Mouse (Mus musculus): ENCODE data around the gene Cryga.

Gene Cryga

GRCm38 (mm10) chr1:65103273-65103672, at the start of gene Cryga:
Gene Cryga, minus strand, starts transcription at chr1:65103373.
- DNase-seq (ENCODE audit: low read depth), result no peak

DNA sequence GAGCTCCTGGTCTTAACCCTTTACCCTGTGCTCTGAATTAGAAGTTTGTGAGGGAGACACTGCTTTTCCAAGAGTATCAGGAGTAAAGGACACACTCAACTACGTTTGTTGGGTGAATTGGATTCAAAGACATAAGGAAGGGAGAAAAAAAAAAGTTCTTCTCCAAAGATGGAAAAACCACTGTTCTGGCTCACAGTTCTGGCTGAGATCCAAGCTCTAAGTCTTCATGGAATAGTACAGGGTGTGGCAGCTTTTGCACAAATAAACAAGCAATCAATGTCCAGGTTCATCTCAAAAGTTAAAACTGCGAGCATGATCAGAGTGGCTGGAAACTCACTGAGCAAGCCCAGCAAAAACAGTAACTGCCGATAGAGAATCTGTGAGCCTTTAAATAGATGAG, 44.8 kb upstream of the Cryga start:
- no peak for DNase-seq (ENCODE audit: low read depth)

GRCm38 (mm10) chr1:65147326-65147725, 44.2 kb upstream of the Cryga start:
- no peak for DNase-seq (ENCODE audit: low read depth)

- DNase-seq (ENCODE audit: low read depth), result no peak
Measured at GRCm38 (mm10) chr1:65146601-65147000, 43.4 kb upstream of the Cryga start.

GRCm38 (mm10) chr1:65144783-65145182, 41.6 kb upstream of the Cryga start:
- DNase-seq (ENCODE audit: low read depth), result no peak

GRCm38 (mm10) chr1:65137560-65137959, 34.4 kb upstream of the Cryga start:
- no peak for DNase-seq (ENCODE audit: low read depth)

- no peak for DNase-seq (ENCODE audit: low read depth)
Measured at GRCm38 (mm10) chr1:65132833-65133232, 29.7 kb upstream of the Cryga start.

DNA sequence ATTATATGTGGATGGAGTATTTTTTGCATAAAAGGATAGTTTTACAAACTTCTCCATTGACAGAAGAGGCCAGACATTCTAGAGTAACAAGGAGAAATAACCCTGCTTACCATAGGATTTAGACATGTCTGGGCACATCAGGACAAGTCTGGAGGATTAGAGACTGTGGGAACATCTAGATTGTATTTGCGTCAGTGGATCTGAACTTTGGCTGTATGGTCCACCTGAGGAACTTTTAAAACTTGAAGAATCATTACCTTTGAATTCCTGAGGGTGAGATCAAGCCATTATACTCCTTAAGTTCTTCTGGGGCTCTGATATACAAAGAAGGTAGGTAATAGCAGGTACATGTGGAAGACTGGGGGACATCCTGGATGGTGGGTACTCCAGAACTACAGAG, 28.5 kb upstream of the Cryga start:
- no peak for DNase-seq (ENCODE audit: low read depth)

- DNase-seq (ENCODE audit: low read depth), result no peak
Measured at GRCm38 (mm10) chr1:65130226-65130625, 27.1 kb upstream of the Cryga start.

DNA sequence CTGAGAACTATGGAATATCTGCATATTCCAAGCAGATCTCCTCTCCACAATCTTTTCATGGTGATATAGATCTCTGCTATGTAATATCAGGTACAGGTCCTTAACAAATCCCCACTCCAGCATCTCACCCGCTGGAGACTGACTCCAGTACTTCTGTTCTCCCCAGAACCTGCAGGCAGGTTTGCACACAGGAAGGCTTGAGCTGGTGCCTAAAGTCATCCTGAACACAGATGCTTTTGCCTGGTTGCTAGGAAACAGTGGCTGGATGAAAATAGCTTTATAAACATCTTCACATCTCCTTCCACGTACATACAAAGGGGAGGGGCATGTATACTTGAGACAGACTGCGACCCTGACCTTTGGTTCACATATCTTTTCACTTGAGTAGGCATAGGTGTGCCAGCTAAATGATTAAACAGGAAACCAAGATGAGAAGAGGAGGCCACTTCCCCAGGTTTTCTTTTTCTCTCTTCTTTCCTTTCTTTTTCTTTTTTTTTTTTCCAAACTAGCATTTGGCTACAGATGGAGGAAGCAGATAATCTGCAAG, 26.5 kb upstream of the Cryga start:
- DNase-seq (ENCODE audit: low read depth), result no peak

- no peak for DNase-seq (ENCODE audit: low read depth)
Measured at GRCm38 (mm10) chr1:65122574-65123372, 19.6 kb upstream of the Cryga start, which contains the start of gene D630023F18Rik. Gene D630023F18Rik, minus strand, starts transcription at chr1:65123214.

- DNase-seq (ENCODE audit: low read depth), result no peak
Measured at GRCm38 (mm10) chr1:65119438-65119837, 16.3 kb upstream of the Cryga start, which contains the start of gene Gm28845. Gene Gm28845, minus strand, starts transcription at chr1:65119558.

GRCm38 (mm10) chr1:65118150-65118913, 15.2 kb upstream of the Cryga start:
- no peak for DNase-seq (ENCODE audit: low read depth)

- no peak for DNase-seq (ENCODE audit: low read depth)
Measured at GRCm38 (mm10) chr1:65113536-65114172, 10.5 kb upstream of the Cryga start.

DNA sequence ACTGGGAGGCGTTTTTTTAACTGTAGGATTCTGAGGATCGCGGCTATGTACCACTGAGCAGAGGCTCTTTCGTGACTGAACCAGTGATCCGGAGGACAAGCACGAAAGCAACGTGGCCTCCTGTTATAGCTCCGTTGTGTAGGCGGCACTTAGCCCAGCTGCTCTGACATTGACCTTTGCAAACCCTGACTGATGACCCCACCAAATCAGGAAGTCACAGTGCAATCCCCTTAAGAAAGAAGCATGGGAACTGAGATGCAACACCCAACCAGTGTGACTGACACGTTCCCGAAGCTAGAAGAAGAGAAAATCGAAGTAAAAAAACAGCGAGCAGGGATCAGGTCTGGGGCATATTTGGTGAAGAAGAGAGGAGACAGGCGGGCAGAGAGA, 9.6 kb upstream of the Cryga start:
- DNase-seq (ENCODE audit: low read depth), result no peak

DNA sequence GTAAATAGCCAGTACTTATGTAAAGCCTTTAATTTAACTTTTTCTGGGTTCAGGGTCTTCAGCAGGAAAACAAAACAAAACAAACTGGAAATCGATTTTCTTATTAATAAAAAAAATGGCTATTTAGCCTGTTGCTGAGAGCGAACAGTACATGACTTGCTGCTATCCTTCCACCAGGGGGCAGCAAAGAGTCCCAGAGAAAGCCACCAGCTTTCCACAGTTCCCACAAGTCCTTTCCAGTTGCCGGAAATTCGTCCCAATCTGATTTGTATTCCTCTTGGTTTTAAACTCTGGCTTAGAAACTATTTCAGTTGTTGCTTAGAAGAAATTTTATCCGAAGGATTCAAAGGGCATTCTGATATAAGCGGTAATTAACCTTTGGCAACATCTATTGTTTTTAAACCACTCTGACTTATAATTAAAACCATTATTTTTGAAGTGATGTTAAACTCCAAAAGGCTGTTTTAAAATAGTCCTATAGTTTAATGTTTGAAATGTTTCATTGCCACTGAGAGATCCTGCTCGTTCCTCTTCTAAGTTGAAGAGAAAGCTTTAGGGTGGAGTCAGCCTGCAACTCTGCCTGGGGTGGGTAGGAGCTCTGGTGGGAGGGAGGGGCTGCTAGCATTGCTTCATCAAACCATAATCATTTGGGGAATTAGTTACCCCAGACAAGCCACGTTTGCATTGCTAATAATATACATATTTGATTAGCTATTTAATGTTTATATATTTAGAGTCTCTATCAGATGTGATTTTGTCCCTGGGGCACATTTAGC, 9.0 kb upstream of the Cryga start:
- DNase-seq (ENCODE audit: low read depth), result peak; percentile 66

DNA sequence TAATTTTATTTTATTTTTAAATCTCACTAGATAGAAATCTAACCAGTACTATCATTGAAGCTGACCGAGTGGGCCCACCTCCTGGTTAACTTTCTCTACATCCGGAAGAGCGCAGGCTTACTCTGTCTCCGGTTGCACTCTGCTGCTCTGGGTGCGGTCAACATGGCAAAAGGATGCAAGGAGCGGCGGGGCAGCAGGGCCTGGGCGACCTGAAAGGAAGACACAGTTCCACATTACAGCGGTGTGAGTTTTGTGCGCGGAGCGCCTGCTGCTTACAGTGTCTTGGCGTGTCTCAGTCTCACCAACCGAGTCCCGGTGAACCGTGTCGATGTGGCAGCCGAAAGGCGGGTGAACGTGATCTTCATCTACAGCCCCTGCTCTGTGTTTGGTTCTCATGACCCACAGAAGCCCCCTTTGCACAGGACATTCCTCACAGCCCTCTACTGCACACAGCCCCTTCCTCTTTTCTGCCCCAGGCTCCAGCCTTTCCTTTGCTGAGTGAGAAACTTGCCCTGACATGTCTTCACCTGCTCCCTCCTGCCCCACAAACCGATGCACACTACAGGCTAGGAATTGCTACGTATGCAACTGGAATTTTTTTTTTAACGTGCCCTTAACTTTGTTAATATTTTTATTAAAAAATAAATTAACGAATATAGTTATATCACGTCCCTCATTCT, 6.7 kb upstream of the Cryga start:
- no peak for DNase-seq (ENCODE audit: low read depth)

DNA sequence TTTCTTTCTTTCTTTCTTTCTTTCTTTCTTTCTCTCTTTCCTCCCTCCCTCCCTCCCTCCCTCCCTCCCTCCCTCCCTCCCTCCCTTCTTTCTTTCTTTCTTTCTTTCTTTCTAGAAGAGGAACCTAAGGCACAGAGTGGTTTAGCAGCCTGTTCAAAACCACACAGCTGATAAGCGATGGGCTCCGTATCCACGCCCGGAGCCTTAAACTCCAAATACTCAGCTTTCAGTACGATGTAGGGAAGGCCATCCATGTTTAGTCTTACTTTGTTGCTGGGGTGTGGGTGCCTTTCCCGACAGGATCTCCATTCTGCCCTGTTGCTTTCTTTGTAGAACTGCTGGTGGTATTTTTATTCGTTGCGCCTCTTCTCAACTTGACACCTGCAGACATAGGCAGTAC, 6.0 kb upstream of the Cryga start:
- DNase-seq (ENCODE audit: low read depth), result no peak

DNA sequence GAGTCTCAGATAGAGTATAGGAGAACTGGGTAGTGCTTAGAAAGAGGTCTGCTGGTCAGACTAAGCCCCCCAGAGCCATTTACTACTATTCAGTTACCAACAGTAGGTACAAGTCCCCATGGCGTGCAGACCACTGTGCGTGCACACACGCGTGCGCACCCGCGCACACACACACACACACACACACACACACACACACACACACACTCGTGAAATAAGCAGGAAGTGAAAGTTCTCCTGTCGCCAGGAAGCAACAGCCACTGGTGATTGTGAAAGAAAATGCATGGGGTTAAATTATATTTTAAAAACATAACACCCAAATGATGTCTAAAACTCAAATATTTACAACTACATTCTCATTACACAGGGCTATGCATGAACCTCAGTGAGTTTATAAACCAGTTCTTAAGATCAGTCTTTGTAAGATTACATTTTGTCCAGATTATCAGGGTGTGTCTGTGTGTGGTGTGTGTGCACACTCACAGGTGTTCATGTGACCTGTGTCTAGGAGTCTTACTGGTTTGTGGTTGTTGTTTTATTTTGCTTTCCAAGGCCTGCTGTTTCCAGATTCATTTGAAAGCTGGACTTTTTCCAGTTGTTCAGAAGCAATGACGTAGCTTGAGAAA, 4.6 kb upstream of the Cryga start:
- no peak for DNase-seq (ENCODE audit: low read depth)

DNA sequence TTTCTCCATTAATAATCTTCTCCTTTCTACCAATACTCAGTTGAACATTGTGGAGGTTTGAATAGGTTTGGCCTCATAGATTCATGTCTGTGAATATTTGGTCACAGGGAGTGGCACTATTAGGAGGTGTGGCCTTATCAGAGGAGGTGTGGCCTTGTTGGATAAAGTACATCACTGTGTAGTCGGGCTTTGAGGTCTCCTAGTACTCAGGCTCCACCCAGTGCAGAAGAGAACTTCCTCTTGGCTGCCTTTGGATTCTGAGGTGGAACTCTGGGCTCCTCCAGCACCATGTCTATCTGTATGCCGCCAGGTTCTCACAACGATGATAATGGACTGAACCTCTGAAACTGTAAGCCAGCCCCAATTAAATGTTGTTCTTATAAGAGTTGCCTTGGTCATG, 6.2 kb downstream of the Cryga start:
- DNase-seq (ENCODE audit: low read depth), result no peak

GRCm38 (mm10) chr1:65091566-65091965, 11.6 kb downstream of the Cryga start:
- DNase-seq (ENCODE audit: low read depth), result no peak

Measured in c-Kit-positive CD71-positive TER-119-negative erythroid progenitor cells, embryonic 14.5 days (primary cell).